Mouse (Mus musculus) stomach, embryonic 15.5 days (tissue): ENCODE results near the gene Sval3. TPM values are rescaled to one million over a fixed set of nuclear protein-coding genes. Genes with fewer than 3 reads are reported as not detected.

Source experiments
- ATAC-seq: fragments of 200-750 bp; cut with Nextera tagmentation; 2 replicates; pipeline ENCODE4 v1.8.0; 2017; ENCODE audit warnings: low read depth, moderate number of reproducible peaks, moderate TSS enrichment; ENCODE audit not compliant: insufficient read depth, low FRiP score
- H3K27ac ChIP-seq: fragments of 300-500 bp; sonication (generic); 2 replicates; pipeline ENCODE4 v1.5.1; 2015; ENCODE audit warnings: mild to moderate bottlenecking, inconsistent platforms
- H3K27me3 ChIP-seq: fragments of 300-500 bp; sonication (generic); replicated peaks from 2 replicates; pipeline ENCODE4 v1.6.1; 2015; ENCODE audit warnings: inconsistent platforms
- H3K36me3 ChIP-seq: fragments of 300-500 bp; sonication (generic); 2 replicates; pipeline ENCODE4 v1.6.1; 2015; ENCODE audit warnings: inconsistent platforms
- H3K4me1 ChIP-seq: fragments of 300-500 bp; sonication (generic); 2 replicates; pipeline ENCODE4 v1.6.1; 2015; ENCODE audit warnings: inconsistent platforms
- H3K4me2 ChIP-seq: fragments of 300-500 bp; sonication (generic); 2 replicates; pipeline ENCODE4 v1.6.1; 2015; ENCODE audit warnings: mild to moderate bottlenecking, inconsistent platforms
- H3K4me3 ChIP-seq: fragments of 300-500 bp; sonication (generic); replicated peaks from 2 replicates; pipeline ENCODE4 v1.5.1; 2015; ENCODE audit warnings: inconsistent platforms
- H3K9ac ChIP-seq: fragments of 300-500 bp; sonication (generic); 2 replicates; pipeline ENCODE4 v1.6.1; 2015; ENCODE audit warnings: inconsistent platforms
- H3K9me3 ChIP-seq: fragments of 300-500 bp; sonication (generic); 2 replicates; pipeline ENCODE4 v1.6.1; 2016; ENCODE audit warnings: inconsistent platforms
- WGBS: fragments of 180-500 bp; shearing (Covaris S2); methylation state at CpG from one replicate; pipeline ENCODE4 v1.1.7; 2015; 5-methylcytosine and 5-hydroxymethylcytosine counted together
- polyA plus RNA-seq: library from polyadenylated mRNA; unstranded; fragments of >200 nt; fragmentation: Nextera tagmentation; extraction: Ambion mirVana; gene quantifications from 2 replicates; pipeline ENCODE4 v1.2.1, GENCODE M21; 2015

The Sval3 gene
- polyA plus RNA-seq = not detected in 2 replicates

DNA sequence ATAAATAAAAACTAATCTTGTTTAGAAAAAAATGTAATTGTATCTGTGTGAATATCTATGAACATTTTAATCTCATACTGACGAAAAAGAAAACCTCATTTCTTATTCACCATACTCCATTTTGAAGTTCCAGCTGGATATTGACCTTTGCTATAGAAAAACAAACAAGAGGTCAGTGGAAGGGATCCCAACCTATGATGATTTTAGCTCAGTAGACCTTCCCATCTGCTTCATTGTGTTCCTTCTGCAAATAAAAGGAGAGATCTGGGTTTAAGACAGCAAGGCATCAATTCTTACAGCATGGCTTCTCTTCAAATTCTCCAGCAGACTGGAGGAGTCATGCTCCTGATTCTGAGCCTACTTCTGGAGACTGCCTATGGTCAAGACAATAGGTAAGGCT lies at the start of gene Sval3:
Gene Sval3 (plus strand): TSS at position 301 of the 400 bp plus-strand sequence.
- Histone ChIP-seq H3K4me1 (no peaks in the 10 kb centered on the region), H3K4me3 (no peak within 1 kb of the TSS), H3K27me3 (no peaks in the 10 kb centered on the region), H3K4me2 (no peak within 1 kb of the TSS), H3K36me3 (no peaks in the 10 kb centered on the region), H3K27ac (no peak within 1 kb of the TSS), H3K9ac (no peak within 1 kb of the TSS), H3K9me3 (no peaks in the 10 kb centered on the region)
- WGBS = 43% methylated on average over 1 of the region's 1 CpGs
- ATAC-seq = no peak

DNA sequence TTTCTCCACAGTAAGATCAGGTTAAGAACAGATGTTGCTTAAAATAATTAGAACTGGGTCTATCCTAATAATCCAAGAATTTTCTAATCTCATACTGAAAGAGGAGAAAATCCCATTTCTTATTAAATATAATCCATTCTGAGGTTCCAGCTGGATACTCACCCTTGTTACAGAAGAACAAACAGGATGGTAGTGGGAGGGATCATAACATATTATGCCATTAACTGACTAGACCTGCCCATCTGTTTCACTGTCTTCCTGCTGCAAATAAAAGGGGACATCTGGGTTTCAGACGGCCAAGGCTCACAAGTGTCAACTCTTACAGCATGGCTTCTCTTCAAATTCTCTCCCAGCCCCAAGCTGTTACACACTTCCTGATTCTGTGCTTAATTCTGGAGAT lies 16.6 kb upstream of the Sval3 start, which contains the start of gene Sval1:
Gene Sval1 (plus strand): TSS at position 301 of the 400 bp plus-strand sequence.
- ATAC-seq = no peak
- no peak within 1 kb of the TSS for H3K9ac ChIP-seq
- no peak within 1 kb of the TSS for H3K27ac ChIP-seq
- WGBS = 66% methylated on average over 1 of the region's 1 CpGs
- no peaks in the 10 kb centered on the region for H3K4me1 ChIP-seq
- no peaks in the 10 kb centered on the region for H3K27me3 ChIP-seq
- H3K4me2 ChIP-seq = no peak within 1 kb of the TSS
- H3K9me3 ChIP-seq = no peaks in the 10 kb centered on the region
- no peaks in the 10 kb centered on the region for H3K36me3 ChIP-seq
- H3K4me3 ChIP-seq = no peak within 1 kb of the TSS

Other genes with a start within 250 kb of the Sval3 start
- gene Olfr459, start 193.0 kb upstream of the Sval3 start, polyA plus RNA-seq = not detected in 2 replicates
- not detected in 2 replicates for gene Pip, start 120.6 kb upstream of the Sval3 start, polyA plus RNA-seq
- gene Sval2, start 115.2 kb upstream of the Sval3 start, polyA plus RNA-seq = not detected in 2 replicates
- gene Sval1, start 16.5 kb upstream of the Sval3 start, polyA plus RNA-seq = 0.54 TPM in 1 of 2 replicates, not detected in the other
- not detected in 2 replicates for gene Sva, start 70.3 kb downstream of the Sval3 start, polyA plus RNA-seq
- gene Tas2r139, start 172.8 kb downstream of the Sval3 start, polyA plus RNA-seq = not detected in 2 replicates
- not detected in 2 replicates for gene Tas2r144, start 247.2 kb downstream of the Sval3 start, polyA plus RNA-seq